Mouse (Mus musculus) forebrain, embryonic 11.5 days (tissue): ENCODE measurements around the gene Neurl1a. TPM values are rescaled to one million over a fixed set of nuclear protein-coding genes. Genes with fewer than 3 reads are reported as not detected.
A peak's percentile ranks its signal among the peaks of the same experiment; 100 is the strongest.

Experiments
- ATAC-seq: fragments of 200-750 bp; cut with Nextera tagmentation; replicated peaks from 2 replicates; pipeline ENCODE4 v1.8.0; 2017; ENCODE audit warnings: moderate TSS enrichment; ENCODE audit not compliant: low FRiP score
- DNase-seq: peaks from one replicate; pipeline ENCODE4 v3.0.0-alpha.2; 2017; ENCODE audit warnings: low spot score
- H3K27ac ChIP-seq: fragments of 300-500 bp; sonication (generic); 2 replicates; pipeline ENCODE4 v1.5.1; 2014; ENCODE audit warnings: low read depth, low read length
- H3K27me3 ChIP-seq: fragments of 300-500 bp; sonication (generic); 2 replicates; pipeline ENCODE4 v1.6.1; 2014; ENCODE audit warnings: mild to moderate bottlenecking, low read length, mixed read lengths; ENCODE audit not compliant: control insufficient read depth, insufficient read depth
- H3K36me3 ChIP-seq: fragments of 300-500 bp; sonication (generic); 2 replicates; pipeline ENCODE4 v1.6.1; 2014; ENCODE audit warnings: mild to moderate bottlenecking, low read length, moderate library complexity, mixed read lengths; ENCODE audit not compliant: control insufficient read depth, insufficient read depth
- H3K4me1 ChIP-seq: fragments of 300-500 bp; sonication (generic); replicated peaks from 2 replicates; pipeline ENCODE4 v1.6.1; 2014; ENCODE audit warnings: low read length, mixed read lengths; ENCODE audit not compliant: control insufficient read depth, insufficient read depth
- H3K4me2 ChIP-seq: fragments of 300-500 bp; sonication (generic); 2 replicates; pipeline ENCODE4 v1.6.1; 2014; ENCODE audit warnings: low read depth, mild to moderate bottlenecking, low read length, moderate library complexity, mixed read lengths; ENCODE audit not compliant: severe bottlenecking
- H3K4me3 ChIP-seq: fragments of 300-500 bp; sonication (generic); 2 replicates; pipeline ENCODE4 v1.5.1; 2014; ENCODE audit warnings: low read depth, low read length
- H3K9ac ChIP-seq: fragments of 300-500 bp; sonication (generic); 2 replicates; pipeline ENCODE4 v1.6.1; 2014; ENCODE audit warnings: low read length
- H3K9me3 ChIP-seq: fragments of 300-500 bp; sonication (generic); 2 replicates; pipeline ENCODE4 v1.6.1; 2016; ENCODE audit warnings: low read length, mixed read lengths; ENCODE audit not compliant: control insufficient read depth
- WGBS: fragments of 180-500 bp; shearing (Covaris S2); extraction: QIAGEN DNeasy Blood & Tissue Kit; methylation state at CpG from one replicate; pipeline ENCODE4 v1.1.7; 2014; 5-methylcytosine and 5-hydroxymethylcytosine counted together
- polyA plus RNA-seq: library from polyadenylated mRNA; unstranded; fragments of >200 nt; fragmentation: Nextera tagmentation; extraction: Ambion mirVana; gene quantifications from 2 replicates; pipeline ENCODE4 v1.2.1, GENCODE M21; 2014

Gene Neurl1a
- polyA plus RNA-seq, 1 experiment from 2014 or later: 3.7 TPM

- no peaks in the 10 kb centered on the region for H3K27me3 ChIP-seq
- H3K27ac ChIP-seq: no peak overlapping the region
- H3K36me3 ChIP-seq: no peaks in the 10 kb centered on the region
- 78% methylated on average over 11 of the region's 11 CpGs for WGBS
- no peaks in the 10 kb centered on the region for H3K4me1 ChIP-seq
- peak; percentile 46; the same call in 1 of the 2 replicates for ATAC-seq
- no peaks in the 10 kb centered on the region for H3K9me3 ChIP-seq
- no peak overlapping the region for H3K4me2 ChIP-seq
- DNase-seq: no peak
- no peak overlapping the region for H3K9ac ChIP-seq
- no peak overlapping the region for H3K4me3 ChIP-seq
Measured at GRCm38 (mm10) chr19:47188515-47189128, 10.0 kb downstream of the Neurl1a start.

GRCm38 (mm10) chr19:47192158-47192557 lies 13.5 kb downstream of the Neurl1a start:
- no peak overlapping the region for H3K4me2 ChIP-seq
- DNase-seq: no peak
- no peaks in the 10 kb centered on the region for H3K4me1 ChIP-seq
- no peaks in the 10 kb centered on the region for H3K9me3 ChIP-seq
- H3K36me3 ChIP-seq: no peaks in the 10 kb centered on the region
- no peak overlapping the region for H3K27ac ChIP-seq
- WGBS: 96% methylated on average over 5 of the region's 5 CpGs
- H3K27me3 ChIP-seq: no peaks in the 10 kb centered on the region
- H3K9ac ChIP-seq: no peak overlapping the region
- ATAC-seq: no peak
- no peak overlapping the region for H3K4me3 ChIP-seq

DNA sequence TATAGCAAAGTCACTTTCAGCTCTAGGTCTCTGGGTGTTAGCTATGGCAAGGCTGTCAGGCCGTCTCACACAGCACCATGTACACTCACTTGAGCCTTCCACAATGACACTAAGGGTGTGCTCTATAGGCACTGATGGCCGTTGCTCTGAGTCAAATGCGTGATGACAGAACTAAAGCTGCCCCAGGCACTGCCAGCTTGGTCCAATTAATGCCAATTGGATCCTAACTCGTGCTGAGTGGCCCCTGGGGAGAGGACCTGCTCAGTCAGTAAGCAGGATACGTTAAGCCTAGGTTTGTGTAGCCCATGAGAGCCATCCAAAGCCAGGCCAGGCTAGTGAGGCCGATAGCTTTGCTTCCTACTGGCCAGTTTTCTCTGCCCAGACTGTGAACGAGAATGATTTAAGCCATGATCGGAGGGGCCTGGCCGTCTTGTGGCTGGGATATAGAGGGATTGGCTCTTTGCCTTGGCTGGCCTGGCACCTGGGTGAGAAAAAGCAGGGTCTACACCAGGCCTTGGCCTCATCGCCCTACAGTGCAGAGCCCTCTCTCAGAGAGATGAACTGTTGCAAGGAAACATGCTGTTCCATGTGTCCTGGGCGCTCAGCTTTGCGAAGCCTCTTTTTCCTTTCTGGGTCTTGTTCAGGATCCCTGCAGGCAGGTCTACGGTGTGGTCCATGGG lies 20.2 kb downstream of the Neurl1a start:
- no peak overlapping the region for H3K9ac ChIP-seq
- no peaks in the 10 kb centered on the region for H3K9me3 ChIP-seq
- 83% methylated on average over 13 of the region's 13 CpGs for WGBS
- H3K4me2 ChIP-seq: no peak overlapping the region
- DNase-seq (no peak), ATAC-seq (no peak)
- H3K4me1 ChIP-seq: no peaks in the 10 kb centered on the region; the same call in 1 of the 2 replicates
- no peaks in the 10 kb centered on the region for H3K27me3 ChIP-seq
- no peak overlapping the region for H3K27ac ChIP-seq
- no peaks in the 10 kb centered on the region for H3K36me3 ChIP-seq
- H3K4me3 ChIP-seq: no peak overlapping the region

- WGBS: 57% methylated on average over 12 of the region's 12 CpGs
- H3K27ac ChIP-seq: no peak overlapping the region
Measured at GRCm38 (mm10) chr19:47201972-47202371, 23.4 kb downstream of the Neurl1a start.

GRCm38 (mm10) chr19:47202429-47202828 lies 23.8 kb downstream of the Neurl1a start:
- no peak overlapping the region for H3K4me3 ChIP-seq
- ATAC-seq: no peak
- no peaks in the 10 kb centered on the region for H3K36me3 ChIP-seq
- no peak overlapping the region for H3K27ac ChIP-seq
- 76% methylated on average over 6 of the region's 6 CpGs for WGBS
- no peaks in the 10 kb centered on the region for H3K9me3 ChIP-seq
- no peak for DNase-seq
- H3K9ac ChIP-seq: no peak overlapping the region
- H3K27me3 ChIP-seq: no peaks in the 10 kb centered on the region
- H3K4me2 ChIP-seq: no peak overlapping the region
- H3K4me1 ChIP-seq: no peaks in the 10 kb centered on the region; the same call in 1 of the 2 replicates

More at GRCm38 (mm10) chr19:47201972-47202371, 23.4 kb downstream of the Neurl1a start:
- Histone ChIP-seq H3K4me2 (no peak overlapping the region), H3K27me3 (no peaks in the 10 kb centered on the region), H3K9me3 (no peaks in the 10 kb centered on the region), H3K4me1 (no peaks in the 10 kb centered on the region; the same call in 1 of the 2 replicates), H3K9ac (no peak overlapping the region; the same call in 1 of the 2 replicates), H3K4me3 (no peak overlapping the region), H3K36me3 (no peaks in the 10 kb centered on the region)
- no peak for DNase-seq
- no peak for ATAC-seq

DNA sequence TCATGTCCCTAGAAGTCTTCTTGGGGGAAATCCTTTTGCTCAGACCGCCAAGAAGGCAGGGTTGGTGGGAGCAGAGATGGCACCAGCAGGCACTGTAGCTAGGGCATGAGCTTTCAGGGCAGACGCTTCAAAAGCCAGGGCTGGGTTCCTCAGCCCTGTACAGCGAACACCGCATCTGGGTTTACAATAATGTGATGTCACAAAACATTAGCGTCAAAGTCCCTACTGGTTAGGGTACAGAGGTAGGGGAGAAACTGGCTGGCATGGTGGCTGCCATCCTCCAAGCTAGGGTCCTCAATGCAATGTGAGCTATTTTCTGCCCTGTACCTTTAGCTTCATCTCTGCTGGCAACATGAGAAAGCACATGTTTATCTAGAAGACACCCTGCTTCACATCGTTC lies 24.4 kb downstream of the Neurl1a start:
- DNase-seq (no peak), ATAC-seq (no peak)
- H3K4me2 ChIP-seq: no peak overlapping the region
- H3K27me3 ChIP-seq: no peaks in the 10 kb centered on the region
- no peak overlapping the region for H3K27ac ChIP-seq
- H3K9me3 ChIP-seq: no peaks in the 10 kb centered on the region
- no peaks in the 10 kb centered on the region; the same call in 1 of the 2 replicates for H3K4me1 ChIP-seq
- no peaks in the 10 kb centered on the region for H3K36me3 ChIP-seq
- no peak overlapping the region for H3K4me3 ChIP-seq
- WGBS: 93% methylated on average over 6 of the region's 6 CpGs
- H3K9ac ChIP-seq: no peak overlapping the region

GRCm38 (mm10) chr19:47204653-47205052 lies 26.0 kb downstream of the Neurl1a start:
- Histone ChIP-seq H3K9ac (no peak overlapping the region), H3K4me3 (no peak overlapping the region), H3K27ac (no peak overlapping the region), H3K4me1 (no peaks in the 10 kb centered on the region; the same call in 1 of the 2 replicates), H3K27me3 (no peaks in the 10 kb centered on the region), H3K9me3 (no peaks in the 10 kb centered on the region), H3K36me3 (no peaks in the 10 kb centered on the region), H3K4me2 (no peak overlapping the region)
- DNase-seq: no peak
- no peak for ATAC-seq
- 86% methylated on average over 6 of the region's 6 CpGs for WGBS

GRCm38 (mm10) chr19:47206126-47206525 lies 27.5 kb downstream of the Neurl1a start:
- H3K36me3 ChIP-seq: no peaks in the 10 kb centered on the region
- no peaks in the 10 kb centered on the region; the same call in 1 of the 2 replicates for H3K4me1 ChIP-seq
- H3K4me2 ChIP-seq: no peak overlapping the region
- no peak overlapping the region for H3K4me3 ChIP-seq
- no peak for DNase-seq
- no peaks in the 10 kb centered on the region for H3K9me3 ChIP-seq
- no peak overlapping the region for H3K9ac ChIP-seq
- H3K27me3 ChIP-seq: no peaks in the 10 kb centered on the region
- WGBS: 76% methylated on average over 1 of the region's 1 CpGs
- H3K27ac ChIP-seq: no peak overlapping the region
- no peak for ATAC-seq
